In genomic region chr5:105651561-105651991, GRCm38 (mm10) we compare ENCODE assay signal across 1 mouse cellular context.
TF ChIP-seq lines count a peak whose summit lies in the region.

No protein-coding gene starts in this region.

TF ChIP-seq in CH12.LX, 34 proteins besides CTCF, POLR2A, EP300 and RAD21 (continued from another document):
- TF ChIP-seq MXI1 (IDR thresholded peaks at IDR 0.05; ENCODE audit: low read depth, low read length) (peak; percentile 93), ZKSCAN1 (IDR thresholded peaks at IDR 0.05; ENCODE audit: borderline replicate concordance, low read depth, low read length) (no peak), ZMIZ1 (IDR thresholded peaks at IDR 0.05; ENCODE audit: low read depth, low read length) (peak; percentile 28; the same call in 1 of the 2 replicates), MEF2A (IDR thresholded peaks at IDR 0.05; ENCODE audit: borderline replicate concordance, low read depth, low read length) (0 out of 2 replicates have a peak, but pooled peaks have one; percentile 5), MAX (IDR thresholded peaks at IDR 0.05; ENCODE audit: low read length) (peak; percentile 62)
